Mouse (Mus musculus) bone marrow macrophage, adult 2 months (primary cell): Measurements from ENCODE around the gene Aldh1a1. TPM values are rescaled to one million over a fixed set of nuclear protein-coding genes. Genes with fewer than 3 reads are reported as not detected.

ENCODE experiments used
- H3K27ac ChIP-seq: 2 replicates; pipeline ENCODE4 v1.5.1; 2012; ENCODE audit warnings: low read depth, low read length; ENCODE audit not compliant: insufficient read depth
- H3K4me1 ChIP-seq: 2 replicates; pipeline ENCODE4 v1.6.1; 2012; ENCODE audit warnings: low read length; ENCODE audit not compliant: control insufficient read depth, insufficient read depth
- H3K4me3 ChIP-seq: 2 replicates; pipeline ENCODE4 v1.5.1; 2012; ENCODE audit warnings: mild to moderate bottlenecking, low read length, moderate library complexity; ENCODE audit not compliant: insufficient read depth
- CTCF ChIP-seq: IDR thresholded peaks from 2 replicates; pipeline ENCODE4 v1.5.1; 2012; ENCODE audit warnings: low read depth, mild to moderate bottlenecking, low read length, moderate library complexity
- POLR2A ChIP-seq: IDR thresholded peaks from 2 replicates; pipeline ENCODE4 v1.6.1; 2012; ENCODE audit warnings: mild to moderate bottlenecking, low read depth, low read length, borderline replicate concordance
- polyA plus RNA-seq: library from polyadenylated mRNA; stranded (reverse); fragments of >200 nt; gene quantifications from 2 replicates; pipeline ENCODE4 v1.2.4, GENCODE M21; 2012; ENCODE audit not compliant: missing spikeins, insufficient read depth, insufficient read length

Aldh1a1 gene
- polyA plus RNA-seq = not detected in 2 replicates

- H3K27ac ChIP-seq = no peak within 1 kb of the TSS
- no peaks in the 10 kb centered on the region for H3K4me1 ChIP-seq
- no peak within 1 kb of the TSS for H3K4me3 ChIP-seq
- TF ChIP-seq POLR2A = no peak
- no peak for TF ChIP-seq CTCF
Measured at GRCm38 (mm10) chr19:20492491-20492890, at the start of gene Aldh1a1. Gene Aldh1a1, plus strand, starts transcription at chr19:20492715.

DNA sequence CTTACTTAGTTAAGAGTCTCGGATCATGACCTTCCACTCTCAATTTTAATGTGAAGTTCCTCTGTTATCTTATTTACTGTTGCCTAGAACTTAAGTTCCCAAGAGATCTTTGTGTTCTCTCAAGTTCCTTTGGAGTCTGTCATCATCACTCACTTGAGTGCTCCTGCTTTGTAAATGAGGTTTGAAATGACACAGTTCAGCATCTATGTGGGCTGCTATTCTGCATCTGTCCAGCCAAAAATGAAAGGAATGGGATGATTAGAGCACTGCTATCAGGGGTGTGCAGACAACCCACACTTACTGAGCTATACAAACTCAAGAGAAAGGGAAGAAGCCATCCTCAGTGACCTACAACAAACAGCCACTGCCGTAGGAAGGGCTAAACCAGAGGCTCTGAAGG, 44.7 kb upstream of the Aldh1a1 start:
- Histone ChIP-seq H3K27ac (no peak overlapping the region), H3K4me1 (no peaks in the 10 kb centered on the region), H3K4me3 (no peak overlapping the region)
- TF ChIP-seq POLR2A (no peak), CTCF (no peak)

GRCm38 (mm10) chr19:20449546-20449945, 43.0 kb upstream of the Aldh1a1 start:
- H3K4me1 ChIP-seq = no peaks in the 10 kb centered on the region
- TF ChIP-seq POLR2A (no peak), CTCF (no peak)
- H3K27ac ChIP-seq = no peak overlapping the region
- H3K4me3 ChIP-seq = no peak overlapping the region

DNA sequence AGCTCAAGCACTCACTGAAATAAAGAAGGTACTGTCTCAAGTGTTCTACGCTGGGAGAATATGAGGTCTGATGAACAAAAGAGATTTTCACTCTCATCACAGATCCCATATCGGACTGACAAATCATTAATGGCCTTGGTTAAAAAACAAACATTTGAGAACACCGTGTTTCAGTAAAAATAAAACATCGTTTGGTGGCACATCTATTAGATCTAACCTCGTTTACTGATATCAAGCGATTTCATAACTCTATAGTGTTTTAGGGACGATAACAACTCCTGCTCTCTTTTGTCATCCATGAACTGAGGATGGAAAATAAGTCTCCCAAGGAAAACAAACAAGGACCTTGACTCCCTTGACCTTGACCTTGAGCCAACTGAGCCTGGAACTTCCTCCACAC, 41.5 kb upstream of the Aldh1a1 start:
- Histone ChIP-seq H3K27ac (no peak overlapping the region), H3K4me3 (no peak overlapping the region), H3K4me1 (no peaks in the 10 kb centered on the region)
- TF ChIP-seq CTCF (no peak), POLR2A (no peak)

DNA sequence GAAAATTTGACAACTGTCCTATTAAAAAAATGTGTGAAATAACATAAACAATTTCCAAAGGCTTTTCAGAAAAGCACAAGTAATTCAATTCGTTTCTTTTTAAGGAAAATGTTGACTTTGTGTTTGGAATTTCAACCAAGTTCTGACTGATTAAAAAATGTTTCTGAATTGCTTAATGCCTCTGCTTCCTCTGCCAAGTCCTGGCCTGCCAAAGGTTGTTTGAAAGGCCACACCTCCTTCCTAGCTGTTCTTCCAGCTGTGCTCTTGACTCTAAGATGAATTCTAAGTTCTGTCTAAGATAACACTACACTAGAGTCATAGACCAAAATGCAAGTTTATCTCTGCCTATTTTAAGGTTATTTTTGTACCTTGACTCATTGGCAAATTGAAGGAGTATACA, 8.0 kb upstream of the Aldh1a1 start:
- H3K4me1 ChIP-seq = no peaks in the 10 kb centered on the region
- no peak overlapping the region for H3K4me3 ChIP-seq
- no peak overlapping the region for H3K27ac ChIP-seq
- TF ChIP-seq CTCF = no peak
- no peak for TF ChIP-seq POLR2A

DNA sequence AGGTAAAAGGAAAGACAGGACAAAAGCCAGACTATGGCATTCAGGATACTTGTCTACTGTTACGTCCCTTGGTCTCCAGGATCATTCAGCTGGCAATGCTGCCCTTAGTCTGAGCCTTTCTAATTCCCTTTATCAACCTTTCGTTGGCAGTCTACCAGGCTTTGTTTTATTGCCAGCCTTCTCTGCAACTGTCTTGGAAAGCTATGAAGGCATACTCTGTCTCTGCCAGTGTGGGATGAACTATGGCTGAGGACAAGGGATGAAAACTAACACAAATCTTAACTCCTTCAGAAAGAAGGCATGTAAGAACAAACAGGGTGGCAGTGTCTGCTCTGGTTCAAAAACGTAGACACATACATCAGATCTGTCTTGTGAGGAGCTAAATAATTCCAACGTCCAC, 565 bp upstream of the Aldh1a1 start:
- Histone ChIP-seq H3K4me1 (no peaks in the 10 kb centered on the region), H3K4me3 (no peak overlapping the region), H3K27ac (no peak overlapping the region)
- no peak for TF ChIP-seq POLR2A
- no peak for TF ChIP-seq CTCF

DNA sequence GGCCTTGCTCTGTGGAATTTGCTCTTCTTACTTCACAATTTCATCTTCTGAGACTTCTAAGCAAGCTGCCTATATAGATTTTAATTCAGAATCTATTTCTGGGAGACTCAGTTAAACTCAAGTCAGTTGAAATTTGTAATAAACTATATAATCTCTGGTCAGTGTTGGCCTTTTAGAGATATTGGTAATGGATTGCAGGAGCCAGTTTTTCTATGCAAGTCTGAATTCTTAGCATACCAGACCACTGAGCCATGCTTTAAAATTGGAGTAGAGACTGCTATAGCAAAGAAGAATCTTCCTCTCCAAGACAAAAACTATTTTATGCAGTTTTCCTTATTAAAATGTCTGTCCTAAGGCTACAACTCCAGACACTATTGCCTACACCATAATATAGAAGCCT, 4.0 kb downstream of the Aldh1a1 start:
- Histone ChIP-seq H3K27ac (no peak overlapping the region), H3K4me3 (no peak overlapping the region)
- TF ChIP-seq POLR2A = no peak
- TF ChIP-seq CTCF = no peak

GRCm38 (mm10) chr19:20505359-20505758, 12.8 kb downstream of the Aldh1a1 start:
- no peaks in the 10 kb centered on the region for H3K4me1 ChIP-seq
- H3K27ac ChIP-seq = no peak overlapping the region
- H3K4me3 ChIP-seq = no peak overlapping the region
- TF ChIP-seq CTCF (no peak), POLR2A (no peak)

More for the DNA sequence above, 4.0 kb downstream of the Aldh1a1 start:
- no peaks in the 10 kb centered on the region for H3K4me1 ChIP-seq

DNA sequence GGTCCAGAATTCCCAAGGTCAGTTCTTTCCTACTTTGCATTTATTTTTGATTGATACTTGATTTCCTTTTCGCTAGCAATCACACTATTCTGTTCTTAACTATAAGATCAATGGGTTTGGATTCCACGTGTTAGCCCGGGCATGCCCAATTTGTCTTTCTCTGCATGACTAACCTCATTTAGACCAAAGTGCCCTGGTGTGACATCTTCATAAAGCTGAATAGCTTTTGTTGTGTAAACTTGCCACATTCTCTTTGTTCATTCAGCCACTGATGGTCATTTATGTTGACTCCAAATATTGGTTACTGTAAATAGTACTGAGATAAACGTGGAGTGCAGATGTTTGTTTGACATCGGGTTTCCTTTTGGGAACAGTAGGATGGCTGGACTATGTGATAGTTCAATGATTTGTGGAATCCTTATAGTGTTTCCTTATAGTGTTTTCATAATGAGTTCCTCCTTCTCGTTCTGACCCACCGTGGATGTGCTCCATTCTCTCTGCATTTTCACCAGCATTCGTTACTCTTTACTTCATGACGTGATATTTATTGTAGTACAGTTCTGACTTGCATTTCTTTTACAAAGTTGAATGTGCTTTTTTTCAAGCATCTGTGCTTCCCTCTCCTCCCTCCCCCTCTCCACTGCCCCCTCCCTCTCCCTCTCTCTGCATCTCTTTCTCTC, 14.6 kb downstream of the Aldh1a1 start:
- H3K4me1 ChIP-seq = no peaks in the 10 kb centered on the region
- no peak overlapping the region for H3K27ac ChIP-seq
- no peak for TF ChIP-seq POLR2A
- TF ChIP-seq CTCF = no peak
- H3K4me3 ChIP-seq = no peak overlapping the region

DNA sequence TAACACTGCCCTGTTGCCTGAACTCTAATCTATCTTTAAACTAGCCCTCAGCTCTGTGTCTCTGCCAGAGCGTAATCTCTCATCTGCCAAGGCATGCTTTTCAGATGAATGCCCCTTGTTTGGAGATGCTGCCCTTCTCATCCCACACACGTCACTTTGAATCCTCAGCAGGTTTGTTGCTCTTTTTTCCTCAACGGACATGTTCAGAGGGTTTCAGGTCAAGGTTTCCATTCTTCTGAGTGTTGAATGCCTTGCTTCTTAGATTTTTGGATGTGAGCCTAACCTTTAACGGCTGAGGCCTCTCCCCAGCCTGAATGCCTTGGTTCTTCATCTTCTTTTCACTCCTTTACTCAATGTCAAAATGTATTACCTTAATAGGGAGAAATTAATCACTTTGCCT, 16.1 kb downstream of the Aldh1a1 start:
- TF ChIP-seq POLR2A = no peak
- TF ChIP-seq CTCF = no peak
- H3K4me1 ChIP-seq = no peaks in the 10 kb centered on the region
- H3K4me3 ChIP-seq = no peak overlapping the region
- H3K27ac ChIP-seq = no peak overlapping the region

DNA sequence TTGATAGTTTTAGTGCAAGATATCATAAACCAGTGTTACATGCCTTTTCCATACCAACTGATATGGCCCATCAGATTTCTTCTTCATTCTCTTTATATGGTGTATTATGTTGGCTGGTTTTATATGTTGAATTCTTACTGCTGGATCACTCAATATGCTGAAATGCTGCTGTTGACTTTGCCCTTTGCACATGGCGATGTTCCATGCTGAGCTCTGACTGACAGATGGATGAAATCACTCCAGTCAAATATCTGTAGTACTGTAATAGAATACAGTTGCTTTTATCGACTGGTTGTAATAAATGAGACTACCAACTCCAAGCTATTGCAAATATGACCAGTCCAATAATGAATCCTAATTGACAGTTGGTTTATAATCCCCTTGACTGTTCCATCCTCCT, 19.5 kb downstream of the Aldh1a1 start:
- TF ChIP-seq CTCF (no peak), POLR2A (no peak)
- Histone ChIP-seq H3K4me1 (no peaks in the 10 kb centered on the region), H3K27ac (no peak overlapping the region), H3K4me3 (no peak overlapping the region)
